Mouse (Mus musculus): ENCODE results near the gene Gne. TPM values are rescaled to one million over a fixed set of nuclear protein-coding genes. Genes with fewer than 3 reads are reported as not detected.

The Gne gene
- polyA plus RNA-seq, 1 experiment from 2014 or later = 20.7 TPM

- H3K4me2 ChIP-seq = no peak overlapping the region
- H3K4me1 ChIP-seq (replicated peaks) = no peaks in the 10 kb centered on the region
- no peak overlapping the region for H3K9ac ChIP-seq (replicated peaks)
- no peak overlapping the region for H3K27ac ChIP-seq
- H3K9me3 ChIP-seq = no peaks in the 10 kb centered on the region
- no peaks in the 10 kb centered on the region for H3K36me3 ChIP-seq
- WGBS = 59% methylated on average over 3 of the region's 3 CpGs
- ATAC-seq (ENCODE audit: insufficient number of reproducible peaks, insufficient read depth, low FRiP score, low TSS enrichment, low read depth) = no peak
- no peak overlapping the region for H3K4me3 ChIP-seq (replicated peaks)
- no peaks in the 10 kb centered on the region for H3K27me3 ChIP-seq
Observed at GRCm38 (mm10) chr4:44004623-44005409, 79.2 kb downstream of the Gne start.

- no peak within 1 kb of the TSS for H3K4me2 ChIP-seq
- 88% methylated on average over 5 of the region's 5 CpGs for WGBS
Observed at GRCm38 (mm10) chr4:44004126-44004525, 79.9 kb downstream of the Gne start, which contains the start of gene Clta. Gene Clta, plus strand, starts transcription at chr4:44004452.

GRCm38 (mm10) chr4:44003622-44004021, 80.4 kb downstream of the Gne start:
- Histone ChIP-seq H3K4me3 (replicated peaks) (no peak overlapping the region), H3K4me1 (replicated peaks) (no peaks in the 10 kb centered on the region), H3K27ac (no peak overlapping the region), H3K9ac (replicated peaks) (no peak overlapping the region), H3K36me3 (no peaks in the 10 kb centered on the region), H3K9me3 (no peaks in the 10 kb centered on the region), H3K4me2 (no peak overlapping the region), H3K27me3 (no peaks in the 10 kb centered on the region)
- 90% methylated on average over 6 of the region's 6 CpGs for WGBS
- no peak for ATAC-seq (ENCODE audit: insufficient number of reproducible peaks, insufficient read depth, low FRiP score, low TSS enrichment, low read depth)

More at GRCm38 (mm10) chr4:44004126-44004525, 79.9 kb downstream of the Gne start, which contains the start of gene Clta:
- Histone ChIP-seq H3K9ac (replicated peaks) (no peak within 1 kb of the TSS), H3K27me3 (no peaks in the 10 kb centered on the region), H3K9me3 (no peaks in the 10 kb centered on the region), H3K4me3 (replicated peaks) (no peak within 1 kb of the TSS), H3K4me1 (replicated peaks) (no peaks in the 10 kb centered on the region), H3K27ac (no peak within 1 kb of the TSS), H3K36me3 (no peaks in the 10 kb centered on the region)
- no peak for ATAC-seq (ENCODE audit: insufficient number of reproducible peaks, insufficient read depth, low FRiP score, low TSS enrichment, low read depth)

- Histone ChIP-seq H3K4me1 (replicated peaks) (no peaks in the 10 kb centered on the region), H3K9me3 (no peaks in the 10 kb centered on the region), H3K9ac (replicated peaks) (no peak overlapping the region), H3K27ac (no peak overlapping the region), H3K4me3 (replicated peaks) (no peak overlapping the region), H3K4me2 (no peak overlapping the region), H3K36me3 (no peaks in the 10 kb centered on the region), H3K27me3 (no peaks in the 10 kb centered on the region)
- ATAC-seq (ENCODE audit: insufficient number of reproducible peaks, insufficient read depth, low FRiP score, low TSS enrichment, low read depth) = no peak
- 63% methylated on average over 2 of the region's 2 CpGs for WGBS
Observed at GRCm38 (mm10) chr4:43994342-43994741, 89.6 kb downstream of the Gne start.

GRCm38 (mm10) chr4:43993072-43993471, 90.9 kb downstream of the Gne start:
- H3K9me3 ChIP-seq = no peaks in the 10 kb centered on the region
- no peak overlapping the region for H3K4me3 ChIP-seq (replicated peaks)
- ATAC-seq (ENCODE audit: insufficient number of reproducible peaks, insufficient read depth, low FRiP score, low TSS enrichment, low read depth) = no peak
- no peak overlapping the region for H3K9ac ChIP-seq (replicated peaks)
- WGBS = 91% methylated on average over 11 of the region's 11 CpGs
- H3K4me1 ChIP-seq (replicated peaks) = no peaks in the 10 kb centered on the region
- H3K27ac ChIP-seq = no peak overlapping the region
- H3K36me3 ChIP-seq = no peaks in the 10 kb centered on the region
- no peak overlapping the region for H3K4me2 ChIP-seq
- H3K27me3 ChIP-seq = no peaks in the 10 kb centered on the region

GRCm38 (mm10) chr4:43988976-43989375, 95.0 kb downstream of the Gne start:
- H3K36me3 ChIP-seq = no peaks in the 10 kb centered on the region
- H3K4me1 ChIP-seq (replicated peaks) = no peaks in the 10 kb centered on the region
- WGBS = 87% methylated on average over 3 of the region's 3 CpGs

GRCm38 (mm10) chr4:43984326-43984725, 99.7 kb downstream of the Gne start:
- no peak overlapping the region for H3K4me3 ChIP-seq (replicated peaks)
- no peaks in the 10 kb centered on the region for H3K9me3 ChIP-seq
- no peak for ATAC-seq (ENCODE audit: insufficient number of reproducible peaks, insufficient read depth, low FRiP score, low TSS enrichment, low read depth)
- H3K27me3 ChIP-seq = no peaks in the 10 kb centered on the region
- peaks cover 13% of the 10 kb centered on the region for H3K4me1 ChIP-seq (replicated peaks)
- H3K4me2 ChIP-seq = no peak overlapping the region
- 94% methylated on average over 19 of the region's 19 CpGs for WGBS
- H3K9ac ChIP-seq (replicated peaks) = no peak overlapping the region
- H3K27ac ChIP-seq = no peak overlapping the region
- H3K36me3 ChIP-seq = no peaks in the 10 kb centered on the region

More at GRCm38 (mm10) chr4:43988976-43989375, 95.0 kb downstream of the Gne start:
- Histone ChIP-seq H3K27ac (no peak overlapping the region), H3K4me2 (no peak overlapping the region), H3K9ac (replicated peaks) (no peak overlapping the region), H3K27me3 (no peaks in the 10 kb centered on the region), H3K9me3 (no peaks in the 10 kb centered on the region), H3K4me3 (replicated peaks) (no peak overlapping the region)
- ATAC-seq (ENCODE audit: insufficient number of reproducible peaks, insufficient read depth, low FRiP score, low TSS enrichment, low read depth) = no peak

Other genes with a start within 250 kb of the Gne start
- 0.12 TPM in 1 of 2 replicates, not detected in the other for gene Olfr157, start 244.0 kb downstream of the Gne start, polyA plus RNA-seq (2016; fragmentation: Nextera tagmentation; extraction: Ambion mirVana)
- gene Olfr155, start 232.6 kb downstream of the Gne start, polyA plus RNA-seq (2016; fragmentation: Nextera tagmentation; extraction: Ambion mirVana) = not detected in 2 replicates
- 26.9 and 33.1 TPM in 2 replicates for gene Reck, start 208.6 kb downstream of the Gne start, polyA plus RNA-seq (2016; fragmentation: Nextera tagmentation; extraction: Ambion mirVana)
- 86.2 and 89.9 TPM in 2 replicates for gene Glipr2, start 126.8 kb downstream of the Gne start, polyA plus RNA-seq (2016; fragmentation: Nextera tagmentation; extraction: Ambion mirVana)
- gene Ccin, start 100.7 kb downstream of the Gne start, polyA plus RNA-seq (2016; fragmentation: Nextera tagmentation; extraction: Ambion mirVana) = not detected in 2 replicates
- gene Clta, start 79.7 kb downstream of the Gne start, polyA plus RNA-seq (2016; fragmentation: Nextera tagmentation; extraction: Ambion mirVana) = 241 and 247 TPM in 2 replicates
- gene Rnf38, start 149.6 kb upstream of the Gne start, polyA plus RNA-seq (2016; fragmentation: Nextera tagmentation; extraction: Ambion mirVana) = 29.4 and 31.5 TPM in 2 replicates
- 54.9 and 55.2 TPM in 2 replicates for gene Melk, start 216.7 kb upstream of the Gne start, polyA plus RNA-seq (2016; fragmentation: Nextera tagmentation; extraction: Ambion mirVana)